Mouse (Mus musculus) embryonic facial prominence, embryonic 14.5 days (tissue): ENCODE measurements around the gene Tctn3. TPM values are rescaled to one million over a fixed set of nuclear protein-coding genes. Genes with fewer than 3 reads are reported as not detected.
"Not testable (repeated sequence)": the region's sequence is repeated elsewhere in the genome, so short reads cannot be mapped to it uniquely, and the experiment has no call there.

Experiments used
- ATAC-seq: fragments of 200-750 bp; cut with Nextera tagmentation; 2 replicates; pipeline ENCODE4 v1.8.0; 2017; ENCODE audit warnings: low read depth, moderate number of reproducible peaks, moderate TSS enrichment
- DNase-seq: peaks from one replicate; pipeline ENCODE4 v3.0.0-alpha.2; 2015; ENCODE audit warnings: low spot score
- H3K27ac ChIP-seq: fragments of 300-500 bp; sonication (generic); replicated peaks from 2 replicates; pipeline ENCODE4 v1.5.1; 2014; ENCODE audit warnings: low read depth, mild to moderate bottlenecking, low read length, moderate library complexity
- H3K27me3 ChIP-seq: fragments of 300-500 bp; sonication (generic); replicated peaks from 2 replicates; pipeline ENCODE4 v1.6.1; 2014; ENCODE audit warnings: low read length; ENCODE audit not compliant: control insufficient read depth, insufficient read depth
- H3K36me3 ChIP-seq: fragments of 300-500 bp; sonication (generic); 2 replicates; pipeline ENCODE4 v1.6.1; 2014; ENCODE audit warnings: low read length, mixed read lengths; ENCODE audit not compliant: control insufficient read depth, insufficient read depth
- H3K4me1 ChIP-seq: fragments of 300-500 bp; sonication (generic); 2 replicates; pipeline ENCODE4 v1.6.1; 2014; ENCODE audit warnings: antibody characterized with exemption, low read length; ENCODE audit not compliant: control insufficient read depth, insufficient read depth
- H3K4me2 ChIP-seq: fragments of 300-500 bp; sonication (generic); 2 replicates; pipeline ENCODE4 v1.6.1; 2014; ENCODE audit warnings: low read depth, mild to moderate bottlenecking, low read length, moderate library complexity, mixed read lengths
- H3K4me3 ChIP-seq: fragments of 300-500 bp; sonication (generic); 2 replicates; pipeline ENCODE4 v1.5.1; 2014; ENCODE audit warnings: low read depth, mild to moderate bottlenecking, low read length
- H3K9ac ChIP-seq: fragments of 300-500 bp; sonication (generic); 2 replicates; pipeline ENCODE4 v1.6.1; 2014; ENCODE audit warnings: low read depth, mild to moderate bottlenecking, low read length, moderate library complexity, mixed read lengths
- H3K9me3 ChIP-seq: fragments of 300-500 bp; sonication (generic); 2 replicates; pipeline ENCODE4 v1.6.1; 2016; ENCODE audit warnings: low read length; ENCODE audit not compliant: control insufficient read depth
- WGBS: fragments of 180-500 bp; shearing (Covaris S2); extraction: QIAGEN DNeasy Blood & Tissue Kit; methylation state at CpG from one replicate; pipeline ENCODE4 v1.1.7; 2014; 5-methylcytosine and 5-hydroxymethylcytosine counted together
- polyA plus RNA-seq: library from polyadenylated mRNA; unstranded; fragments of >200 nt; fragmentation: Nextera tagmentation; extraction: Ambion mirVana; gene quantifications from 2 replicates; pipeline ENCODE4 v1.2.1, GENCODE M21; 2014

Gene Tctn3
- polyA plus RNA-seq, 1 experiment from 2014 or later = 10.5 TPM

- H3K4me2 ChIP-seq, H3K4me3 ChIP-seq, H3K27ac ChIP-seq, H3K27me3 ChIP-seq, H3K9ac ChIP-seq, DNase-seq, ATAC-seq, H3K4me1 ChIP-seq, H3K9me3 ChIP-seq: not testable (repeated sequence)
- WGBS = 65% methylated on average over 12 of the region's 31 CpGs
- peaks cover 66% of the 10 kb centered on the region for H3K36me3 ChIP-seq
Measured at GRCm38 (mm10) chr19:40561521-40561920, 50.5 kb downstream of the Tctn3 start.

GRCm38 (mm10) chr19:40556029-40556428, 56.0 kb downstream of the Tctn3 start:
- H3K27me3 ChIP-seq = no peaks in the 10 kb centered on the region
- WGBS = 61% methylated on average over 7 of the region's 7 CpGs

GRCm38 (mm10) chr19:40555136-40555535, 56.9 kb downstream of the Tctn3 start:
- Histone ChIP-seq H3K4me2 (no peak overlapping the region), H3K27ac (no peak overlapping the region), H3K36me3 (peaks cover 78% of the 10 kb centered on the region), H3K4me1 (no peaks in the 10 kb centered on the region), H3K4me3 (no peak overlapping the region), H3K27me3 (no peaks in the 10 kb centered on the region), H3K9me3 (no peaks in the 10 kb centered on the region), H3K9ac (no peak overlapping the region)
- ATAC-seq (no peak), DNase-seq (no peak)
- 94% methylated on average over 8 of the region's 8 CpGs for WGBS

More at GRCm38 (mm10) chr19:40556029-40556428, 56.0 kb downstream of the Tctn3 start:
- no peaks in the 10 kb centered on the region for H3K4me1 ChIP-seq
- DNase-seq (peak; percentile 10), ATAC-seq (no peak)
- no peak overlapping the region for H3K4me2 ChIP-seq
- H3K9ac ChIP-seq = no peak overlapping the region
- H3K36me3 ChIP-seq = peaks cover 69% of the 10 kb centered on the region
- H3K4me3 ChIP-seq = no peak overlapping the region
- no peaks in the 10 kb centered on the region for H3K9me3 ChIP-seq
- H3K27ac ChIP-seq = no peak overlapping the region

GRCm38 (mm10) chr19:40554343-40554742, 57.7 kb downstream of the Tctn3 start:
- DNase-seq (no peak), ATAC-seq (no peak)
- no peak overlapping the region for H3K4me3 ChIP-seq
- no peaks in the 10 kb centered on the region for H3K4me1 ChIP-seq
- H3K9ac ChIP-seq = no peak overlapping the region
- no peak overlapping the region for H3K4me2 ChIP-seq
- no peaks in the 10 kb centered on the region for H3K27me3 ChIP-seq
- H3K36me3 ChIP-seq = peaks cover 81% of the 10 kb centered on the region
- no peaks in the 10 kb centered on the region for H3K9me3 ChIP-seq
- WGBS = 93% methylated on average over 11 of the region's 11 CpGs
- H3K27ac ChIP-seq = no peak overlapping the region

- WGBS = 93% methylated on average over 6 of the region's 6 CpGs
- Histone ChIP-seq H3K9me3 (no peaks in the 10 kb centered on the region), H3K36me3 (peaks cover 81% of the 10 kb centered on the region), H3K4me3 (no peak overlapping the region), H3K9ac (no peak overlapping the region), H3K4me1 (no peaks in the 10 kb centered on the region), H3K27me3 (no peaks in the 10 kb centered on the region), H3K4me2 (no peak overlapping the region), H3K27ac (no peak overlapping the region)
- ATAC-seq (no peak), DNase-seq (no peak)
Measured at GRCm38 (mm10) chr19:40553849-40554248, 58.2 kb downstream of the Tctn3 start.

GRCm38 (mm10) chr19:40553014-40553789, 58.8 kb downstream of the Tctn3 start:
- Histone ChIP-seq H3K4me3 (no peak overlapping the region), H3K9ac (no peak overlapping the region), H3K4me1 (peaks cover 3% of the 10 kb centered on the region; the same call in 1 of the 2 replicates), H3K9me3 (no peaks in the 10 kb centered on the region), H3K36me3 (peaks cover 80% of the 10 kb centered on the region), H3K4me2 (no peak overlapping the region), H3K27me3 (no peaks in the 10 kb centered on the region), H3K27ac (no peak overlapping the region)
- WGBS = 90% methylated on average over 14 of the region's 14 CpGs
- no peak for ATAC-seq
- no peak for DNase-seq

GRCm38 (mm10) chr19:40549516-40550135, 62.4 kb downstream of the Tctn3 start:
- peak; percentile 37 for DNase-seq
- Histone ChIP-seq H3K4me1 (peaks cover 4% of the 10 kb centered on the region; the same call in 1 of the 2 replicates), H3K27me3 (no peaks in the 10 kb centered on the region), H3K27ac (no peak overlapping the region), H3K4me3 (no peak overlapping the region), H3K9me3 (no peaks in the 10 kb centered on the region), H3K9ac (no peak overlapping the region), H3K4me2 (no peak overlapping the region), H3K36me3 (peaks cover 44% of the 10 kb centered on the region)
- 56% methylated on average over 6 of the region's 6 CpGs for whole genome bisulfite sequencing
- ATAC-seq = no peak

GRCm38 (mm10) chr19:40548796-40549515, 63.1 kb downstream of the Tctn3 start:
- 30% methylated on average over 5 of the region's 5 CpGs for WGBS
- Histone ChIP-seq H3K9me3 (no peaks in the 10 kb centered on the region), H3K36me3 (peaks cover 39% of the 10 kb centered on the region), H3K4me3 (no peak overlapping the region), H3K27ac (no peak overlapping the region), H3K4me1 (peaks cover 4% of the 10 kb centered on the region; the same call in 1 of the 2 replicates), H3K4me2 (no peak overlapping the region), H3K27me3 (no peaks in the 10 kb centered on the region), H3K9ac (no peak overlapping the region)
- ATAC-seq (no peak), DNase-seq (peak; percentile 12)
